Mouse (Mus musculus) testis, postnatal 14 days (tissue): Measurements from ENCODE around the gene Psmd11.

Experiments used
- DNase-seq: peaks from one replicate; pipeline ENCODE4 v3.0.0; 2021; ENCODE audit warnings: low spot score

Psmd11 gene

GRCm38 (mm10) chr11:80482347-80482746, 53.9 kb downstream of the Psmd11 start:
- DNase-seq = no peak

DNA sequence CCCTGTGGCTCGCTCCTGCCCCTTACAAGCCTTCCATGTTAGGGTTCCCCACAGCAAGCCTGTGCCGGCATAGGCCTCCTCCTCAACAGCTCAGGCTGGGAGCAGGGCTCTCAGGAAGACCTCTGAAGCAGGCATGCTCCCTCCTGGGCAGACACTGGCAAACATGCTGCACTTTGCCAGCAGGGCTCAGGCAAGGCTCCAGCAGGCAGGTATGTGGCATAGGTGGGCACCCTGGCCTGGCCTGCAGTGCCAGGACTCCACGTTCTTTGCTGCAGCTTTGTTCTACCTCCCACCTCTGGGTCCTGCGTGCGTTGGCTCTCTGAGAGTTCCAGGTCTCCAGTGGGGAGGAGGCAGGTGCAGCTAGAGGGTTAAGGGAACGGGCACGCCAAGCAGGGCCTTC, 54.5 kb downstream of the Psmd11 start:
- DNase-seq = no peak

GRCm38 (mm10) chr11:80483536-80484067, 55.2 kb downstream of the Psmd11 start:
- no peak for DNase-seq

DNA sequence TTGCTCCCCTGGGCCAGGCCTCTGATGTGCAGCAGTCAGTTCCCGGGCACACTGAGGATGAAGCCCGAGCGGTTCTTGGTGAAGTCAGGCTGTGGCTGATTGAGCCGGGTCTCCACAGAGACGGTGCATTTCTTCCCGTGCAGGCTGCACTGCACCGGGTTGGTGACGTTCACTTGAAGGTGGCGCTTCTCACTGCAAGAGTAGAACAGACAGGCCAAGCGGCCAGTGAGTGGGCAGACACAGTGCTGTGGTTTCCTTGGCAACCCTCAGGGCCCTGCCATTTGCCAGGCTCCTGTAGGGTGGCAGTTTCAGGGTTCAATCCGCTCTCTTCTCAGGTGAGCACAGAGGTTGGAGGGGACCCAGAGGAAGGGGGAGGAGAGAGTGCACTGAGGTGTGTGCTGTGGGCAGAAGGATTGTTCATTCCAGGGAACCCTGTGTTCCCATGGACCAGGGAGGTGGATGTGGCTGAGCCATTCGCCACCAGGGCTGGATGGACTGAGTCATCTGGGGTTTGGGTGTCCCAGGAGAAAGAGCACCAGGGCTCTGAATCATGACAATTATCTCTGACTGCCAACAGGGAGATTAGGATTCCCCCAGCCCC, 55.9 kb downstream of the Psmd11 start:
- no peak for DNase-seq

- DNase-seq = no peak
Measured at GRCm38 (mm10) chr11:80485120-80485551, 56.7 kb downstream of the Psmd11 start.

GRCm38 (mm10) chr11:80485622-80486206, 57.3 kb downstream of the Psmd11 start:
- no peak for DNase-seq

DNA sequence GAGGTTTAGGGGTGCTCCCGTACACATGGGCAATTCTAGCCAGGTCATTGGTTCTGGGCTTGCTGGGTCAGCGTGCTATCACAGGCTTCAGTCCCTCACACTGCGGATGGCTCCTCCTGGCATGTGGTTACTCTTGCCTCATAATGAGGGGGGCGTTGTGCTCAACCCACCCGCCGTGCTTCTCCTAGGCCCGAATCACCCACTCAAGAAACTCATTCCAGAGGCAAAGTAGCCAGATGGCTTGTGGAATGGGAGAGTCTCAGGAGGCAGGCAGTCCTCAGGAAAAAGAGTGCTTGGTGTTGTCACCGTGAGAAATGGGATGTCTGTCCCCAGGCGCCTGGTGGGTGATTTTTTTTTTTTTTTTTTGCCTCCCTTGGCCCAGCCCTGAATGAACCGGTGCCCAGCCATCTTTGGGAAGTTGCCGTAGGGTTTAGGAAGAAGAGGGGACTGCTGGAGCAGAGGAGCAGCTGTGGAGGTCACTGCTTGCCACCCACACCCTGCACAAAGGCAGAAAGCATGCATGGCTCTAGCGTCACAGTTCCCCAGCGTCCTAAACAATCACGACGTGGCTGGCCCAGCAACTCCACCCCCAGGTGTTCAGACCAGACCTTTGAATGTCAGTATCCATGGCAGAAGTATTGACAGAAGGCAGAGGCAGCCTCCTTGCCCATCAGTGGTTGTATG, 59.6 kb downstream of the Psmd11 start:
- DNase-seq = no peak

GRCm38 (mm10) chr11:80489172-80489881, 60.9 kb downstream of the Psmd11 start:
- DNase-seq = no peak

GRCm38 (mm10) chr11:80489882-80490196, 61.4 kb downstream of the Psmd11 start:
- no peak for DNase-seq

- DNase-seq = no peak
Measured at GRCm38 (mm10) chr11:80490831-80491230, 62.4 kb downstream of the Psmd11 start.

DNA sequence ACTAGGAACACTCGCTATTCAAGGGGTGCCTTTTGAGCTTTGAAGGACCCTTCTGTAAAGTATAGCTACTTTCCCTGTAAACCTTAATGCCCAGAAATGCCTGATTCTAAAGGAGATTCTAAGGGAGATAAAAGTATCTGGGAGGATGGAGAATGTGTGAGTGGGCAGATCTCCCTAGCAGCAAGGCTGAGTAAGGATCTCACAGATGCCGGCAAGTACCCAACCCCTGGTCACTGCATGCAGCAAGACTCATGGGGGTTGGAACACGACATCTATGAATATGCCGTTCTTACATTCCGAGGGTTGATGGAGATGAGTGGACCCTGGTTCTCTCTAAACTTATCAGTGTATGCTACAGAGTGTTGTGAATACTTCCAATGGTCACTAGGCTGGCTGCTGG, 64.8 kb downstream of the Psmd11 start:
- DNase-seq = no peak

GRCm38 (mm10) chr11:80494852-80495251, 66.4 kb downstream of the Psmd11 start:
- DNase-seq = no peak

DNA sequence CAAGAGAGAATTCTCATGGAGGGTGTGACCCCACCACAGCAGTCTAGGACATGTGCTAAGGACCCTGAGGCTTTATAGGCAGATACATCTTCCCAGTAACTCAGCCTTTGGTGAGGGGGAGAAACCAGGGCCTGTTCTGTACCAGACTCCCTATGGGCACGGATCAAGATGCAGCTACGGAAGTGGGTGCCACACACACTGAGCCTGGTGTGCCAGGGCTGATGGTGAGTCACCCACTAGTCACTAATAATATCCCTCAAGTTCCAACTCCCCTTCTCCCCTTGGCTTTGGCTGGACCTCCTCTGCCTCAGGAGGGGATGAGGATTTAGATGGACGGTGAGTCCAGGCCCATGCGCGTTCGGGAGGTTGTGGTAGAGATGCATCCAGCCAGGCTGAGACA, 67.6 kb downstream of the Psmd11 start:
- DNase-seq = no peak

DNA sequence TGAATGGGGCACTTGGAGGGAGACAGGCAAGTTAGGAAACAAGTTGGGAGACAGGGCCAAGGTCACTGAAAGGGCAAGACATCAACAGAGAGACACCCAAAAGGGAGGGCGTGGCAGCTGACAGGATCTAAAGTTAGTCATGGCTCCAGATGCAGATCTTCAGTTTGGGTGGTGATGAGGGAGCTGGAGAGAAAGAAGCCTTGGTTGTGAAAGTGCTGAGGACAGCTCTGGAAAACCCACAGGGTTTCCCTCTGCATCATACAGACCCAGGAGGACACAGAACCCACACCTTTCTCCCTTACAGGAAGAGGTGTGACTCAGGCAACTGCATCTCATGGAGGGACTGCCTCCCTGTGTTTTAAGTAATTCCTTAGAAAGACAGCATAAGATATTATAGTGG, 68.2 kb downstream of the Psmd11 start:
- no peak for DNase-seq

- no peak for DNase-seq
Measured at GRCm38 (mm10) chr11:80497225-80497919, 69.0 kb downstream of the Psmd11 start.

DNA sequence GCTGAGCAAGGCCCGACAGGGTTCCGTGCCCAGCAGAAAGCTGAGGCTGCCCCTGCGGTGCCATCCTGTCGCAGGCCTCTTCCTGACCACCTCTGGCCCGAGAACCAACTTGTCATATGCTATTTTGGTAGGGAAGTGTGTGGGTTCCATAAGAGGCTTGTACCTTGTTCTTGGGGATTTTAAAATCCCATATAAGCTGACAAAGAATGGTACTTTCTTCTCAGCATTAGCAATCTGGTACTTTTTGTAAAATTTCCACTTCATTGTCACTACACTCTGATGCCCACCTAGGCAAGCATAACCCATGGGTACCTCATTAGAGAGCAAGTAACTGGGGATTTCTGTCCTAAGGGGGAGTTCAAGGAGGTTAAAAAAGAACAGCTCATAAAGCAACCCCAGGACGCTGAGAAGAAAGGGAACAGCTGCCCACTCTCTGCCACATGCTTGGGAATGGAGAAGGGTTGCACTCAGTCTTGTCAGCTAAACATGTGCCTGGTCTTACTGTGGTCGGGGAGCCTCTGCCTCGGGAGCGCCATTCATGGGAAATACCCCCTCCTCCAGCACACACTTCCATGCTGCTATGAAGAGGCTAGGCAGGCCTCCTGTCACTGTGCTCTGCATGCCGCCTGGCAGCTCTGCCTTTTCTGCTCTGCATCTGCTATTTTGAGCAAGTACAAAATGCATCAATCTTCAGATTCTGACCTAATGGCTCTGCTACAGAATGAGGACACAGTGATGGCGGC, 70.1 kb downstream of the Psmd11 start:
- DNase-seq = no peak

GRCm38 (mm10) chr11:80499550-80499952, 71.1 kb downstream of the Psmd11 start:
- DNase-seq = no peak

DNA sequence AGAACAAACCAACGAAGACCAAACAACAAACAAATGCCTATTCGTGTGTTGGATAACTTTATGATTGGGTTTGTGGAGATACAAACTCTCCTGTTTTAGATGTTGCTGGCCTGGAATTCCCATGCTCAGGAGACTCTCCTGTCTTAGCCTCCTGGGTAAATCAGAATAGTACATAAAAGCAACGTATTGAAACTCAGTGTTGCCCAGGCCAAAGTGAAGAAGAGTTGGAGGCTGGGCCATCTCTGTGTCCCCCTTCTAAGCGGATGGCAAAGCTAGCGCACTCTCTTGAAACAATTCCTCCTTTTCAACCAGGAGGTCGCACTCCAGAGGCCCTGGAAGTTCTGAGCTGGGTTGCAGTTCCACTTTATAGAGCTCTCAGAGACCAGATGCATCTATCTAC, 74.9 kb downstream of the Psmd11 start:
- DNase-seq = no peak

GRCm38 (mm10) chr11:80503726-80504452, 75.5 kb downstream of the Psmd11 start:
- DNase-seq = no peak

DNA sequence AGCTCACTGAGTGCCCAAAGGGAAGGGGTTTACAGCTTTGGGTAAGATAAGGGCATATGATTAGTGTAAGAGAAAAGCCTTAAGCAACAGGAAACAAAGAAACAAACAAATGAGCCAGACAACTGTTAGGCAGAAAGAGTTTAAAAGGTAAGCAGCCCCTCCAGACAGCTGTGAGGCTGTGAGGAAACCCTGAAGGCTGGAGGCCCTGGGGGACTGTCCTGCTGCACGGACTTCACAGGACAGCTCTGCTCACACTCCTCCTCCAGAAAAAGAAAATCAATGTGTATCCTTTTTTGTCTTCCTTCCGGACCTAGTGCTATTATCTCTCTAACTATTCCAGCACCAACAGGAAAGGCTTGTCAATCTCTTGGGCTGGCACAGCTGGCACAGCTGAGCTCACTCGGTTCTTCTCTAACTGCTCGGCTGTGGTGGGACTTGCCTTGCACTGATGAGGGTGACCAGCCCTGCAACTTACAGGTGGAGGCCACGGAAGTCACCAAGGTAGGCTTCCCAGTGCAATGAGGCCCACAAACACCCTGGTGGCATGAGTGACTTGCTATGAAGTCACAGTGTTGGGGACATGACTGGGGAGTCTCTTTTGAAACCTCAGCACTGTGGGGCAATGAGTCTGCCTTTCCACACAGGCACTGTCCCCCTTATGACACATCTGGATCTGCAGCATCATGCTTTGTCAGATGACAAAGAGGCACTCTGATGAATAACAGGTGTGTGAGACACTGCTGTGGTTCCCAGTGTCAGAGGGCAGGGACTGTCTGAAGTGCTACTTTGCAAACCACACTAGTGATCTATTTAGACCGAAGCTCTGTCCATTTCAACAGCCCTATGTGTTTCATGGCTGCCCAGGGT, 76.3 kb downstream of the Psmd11 start:
- no peak for DNase-seq
